Mouse (Mus musculus) yolk sac, embryonic 10.5 days (tissue): ENCODE measurements at regions not wholly inside any gene's neighbourhood (a gene's known extent, or its start where the extent isn't known, plus 50 kb on each side); places are given as distances from the start of the nearest gene placed in this dataset.

ENCODE experiments used
- DNase-seq: peaks from one replicate; pipeline ENCODE4 v3.0.0-alpha.2; 2017; ENCODE audit warnings: low spot score

- DNase-seq, result no peak
Observed at GRCm38 (mm10) chr6:101874894-101875293, 497.2 kb upstream of the Pdzrn3 start.

GRCm38 (mm10) chr6:101858895-101859294 lies 481.2 kb upstream of the Pdzrn3 start:
- DNase-seq, result no peak

GRCm38 (mm10) chr6:101840695-101841094 lies 463.0 kb upstream of the Pdzrn3 start:
- DNase-seq, result no peak

GRCm38 (mm10) chr6:101837563-101837962 lies 459.9 kb upstream of the Pdzrn3 start:
- no peak for DNase-seq

GRCm38 (mm10) chr6:101793986-101794385 lies 416.3 kb upstream of the Pdzrn3 start:
- no peak for DNase-seq

GRCm38 (mm10) chr6:101777864-101778263 lies 400.2 kb upstream of the Pdzrn3 start:
- DNase-seq, result no peak

- no peak for DNase-seq
Observed at GRCm38 (mm10) chr6:101773151-101773550, 395.5 kb upstream of the Pdzrn3 start.

- DNase-seq, result no peak
Observed at GRCm38 (mm10) chr6:101735107-101735506, 357.4 kb upstream of the Pdzrn3 start.

- DNase-seq, result no peak
Observed at GRCm38 (mm10) chr6:101720513-101720912, 342.8 kb upstream of the Pdzrn3 start.

GRCm38 (mm10) chr6:101689684-101690083 lies 312.0 kb upstream of the Pdzrn3 start:
- no peak for DNase-seq

GRCm38 (mm10) chr6:101686578-101686977 lies 308.9 kb upstream of the Pdzrn3 start:
- DNase-seq, result no peak

- no peak for DNase-seq
Observed at GRCm38 (mm10) chr6:101685734-101686133, 308.0 kb upstream of the Pdzrn3 start.

GRCm38 (mm10) chr6:101684390-101684789 lies 306.7 kb upstream of the Pdzrn3 start:
- no peak for DNase-seq

- DNase-seq, result no peak
Observed at GRCm38 (mm10) chr6:101674846-101675245, 297.1 kb upstream of the Pdzrn3 start.

- no peak for DNase-seq
Observed at GRCm38 (mm10) chr6:101670770-101671169, 293.1 kb upstream of the Pdzrn3 start.

GRCm38 (mm10) chr6:101669118-101669845 lies 291.6 kb upstream of the Pdzrn3 start:
- DNase-seq, result no peak

GRCm38 (mm10) chr6:101654351-101654750 lies 276.7 kb upstream of the Pdzrn3 start:
- no peak for DNase-seq

- DNase-seq, result peak; percentile 8
Observed at GRCm38 (mm10) chr6:101650348-101650747, 272.7 kb upstream of the Pdzrn3 start.

GRCm38 (mm10) chr6:101617295-101617694 lies 239.6 kb upstream of the Pdzrn3 start:
- DNase-seq, result no peak

GRCm38 (mm10) chr6:101616776-101617175 lies 239.1 kb upstream of the Pdzrn3 start:
- DNase-seq, result no peak

GRCm38 (mm10) chr6:101609015-101609414 lies 231.3 kb upstream of the Pdzrn3 start:
- DNase-seq, result no peak

GRCm38 (mm10) chr6:101603083-101603482 lies 225.4 kb upstream of the Pdzrn3 start:
- no peak for DNase-seq

GRCm38 (mm10) chr6:101596995-101597394 lies 219.3 kb upstream of the Pdzrn3 start:
- DNase-seq, result no peak
